ENCODE assay signal across 8 mouse cellular contexts in genomic region chr2:157075685-157076084, GRCm38 (mm10). TPM values are rescaled to one million over a fixed set of nuclear protein-coding genes. Genes with fewer than 3 reads are reported as not detected.
DNase-seq lines count a peak whose midpoint lies in the region; ATAC-seq lines count a peak whose summit lies in the region.

No protein-coding gene starts in this region.

- WGBS in heart, embryonic 15.5 days = 16% methylated on average over 3 of the region's 3 CpGs
- WGBS in neural tube, embryonic 15.5 days = 36% methylated on average over 3 of the region's 3 CpGs

- peaks cover 73% of the 10 kb centered on the region for H3K4me1 ChIP-seq in heart, embryonic 15.5 days (replicated peaks)
- peaks cover 80% of the 10 kb centered on the region for H3K4me1 ChIP-seq in neural tube, embryonic 15.5 days

- peak overlapping the region; percentile 90 for H3K4me3 ChIP-seq in heart, embryonic 15.5 days
- peak overlapping the region; percentile 84 for H3K4me3 ChIP-seq in neural tube, embryonic 15.5 days (replicated peaks)

- ATAC-seq in heart, embryonic 15.5 days (replicated peaks; ENCODE audit: insufficient number of reproducible peaks, insufficient read depth, low FRiP score, low read depth) = no peak
- ATAC-seq in neural tube, embryonic 15.5 days (ENCODE audit: low FRiP score) = no peak

- peak; percentile 64 for DNase-seq in adrenal gland, postnatal 10 days
- DNase-seq in adrenal gland, adult 2 months = no peak
- DNase-seq in cerebellum, adult 9-11 months = peak; percentile 90
- peak; percentile 71 to 82 for DNase-seq in kidney, postnatal 25 days
- no peak for DNase-seq in retina, postnatal 1 day
- DNase-seq in testis, postnatal 14 days (ENCODE audit: low spot score) = no peak

- no peaks in the 10 kb centered on the region for H3K36me3 ChIP-seq in heart, embryonic 15.5 days
- peaks cover 11% of the 10 kb centered on the region for H3K36me3 ChIP-seq in neural tube, embryonic 15.5 days

- H3K4me2 ChIP-seq in heart, embryonic 15.5 days = peak overlapping the region; percentile 81
- H3K4me2 ChIP-seq in neural tube, embryonic 15.5 days = peak overlapping the region; percentile 98

- no peaks in the 10 kb centered on the region for H3K27me3 ChIP-seq in heart, embryonic 15.5 days
- H3K27me3 ChIP-seq in neural tube, embryonic 15.5 days (replicated peaks) = no peaks in the 10 kb centered on the region

- peak overlapping the region; percentile 70 for H3K27ac ChIP-seq in heart, embryonic 15.5 days
- H3K27ac ChIP-seq in neural tube, embryonic 15.5 days (replicated peaks) = peak overlapping the region; percentile 28; the same call in 1 of the 2 replicates

- peak overlapping the region; percentile 11; the same call in 1 of the 2 replicates for H3K9ac ChIP-seq in heart, embryonic 15.5 days
- peak overlapping the region; percentile 36 for H3K9ac ChIP-seq in neural tube, embryonic 15.5 days (replicated peaks)

- no peaks in the 10 kb centered on the region for H3K9me3 ChIP-seq in heart, embryonic 15.5 days (replicated peaks)
- H3K9me3 ChIP-seq in neural tube, embryonic 15.5 days (replicated peaks) = no peaks in the 10 kb centered on the region

RNA-seq across cellular contexts. Expression of gene Soga1, which starts 3.4 kb away (rescaled TPM):
- total RNA-seq in adrenal gland, postnatal 10 days (2021) = 10 to 100 TPM; 30.3 to 35.9 TPM
- 10 to 100 TPM; 30.9 to 36.6 TPM for total RNA-seq in adrenal gland, adult 2 months (2021)
- 31.1 and 33.1 TPM in 2 replicates for polyA plus RNA-seq in adrenal gland, adult 2 months (2012; rRNA removed)
- 1.7 and 2.7 TPM in 2 replicates for polyA plus RNA-seq in heart, embryonic 15.5 days (2015; fragmentation: Nextera tagmentation; extraction: Ambion mirVana)
- 3.3 and 4.9 TPM in 2 replicates for polyA plus RNA-seq in neural tube, embryonic 15.5 days (2015; fragmentation: Nextera tagmentation; extraction: Ambion mirVana)

RNA-seq across cellular contexts. Expression of gene Tldc2, which starts 11.2 kb away (rescaled TPM):
- total RNA-seq in adrenal gland, postnatal 10 days (2021) = not detected
- total RNA-seq in adrenal gland, adult 2 months (2021) = not detected
- 0.19 TPM in 1 of 2 replicates, not detected in the other for polyA plus RNA-seq in adrenal gland, adult 2 months (2012; rRNA removed)
- not detected in 2 replicates for polyA plus RNA-seq in heart, embryonic 15.5 days (2015; fragmentation: Nextera tagmentation; extraction: Ambion mirVana)
- polyA plus RNA-seq in neural tube, embryonic 15.5 days (2015; fragmentation: Nextera tagmentation; extraction: Ambion mirVana) = 0.43 TPM in 1 of 2 replicates, not detected in the other

RNA-seq across cellular contexts. Expression of gene Samhd1, which starts 59.4 kb away (rescaled TPM):
- total RNA-seq in adrenal gland, postnatal 10 days (2021) = 10 to 100 TPM; 26.7 to 31.4 TPM
- total RNA-seq in adrenal gland, adult 2 months (2021) = 10 to 100 TPM; 23.0 to 26.8 TPM
- 11.7 and 13.4 TPM in 2 replicates for polyA plus RNA-seq in adrenal gland, adult 2 months (2012; rRNA removed)
- 14.2 and 16.2 TPM in 2 replicates for polyA plus RNA-seq in heart, embryonic 15.5 days (2015; fragmentation: Nextera tagmentation; extraction: Ambion mirVana)
- polyA plus RNA-seq in neural tube, embryonic 15.5 days (2015; fragmentation: Nextera tagmentation; extraction: Ambion mirVana) = 11.9 and 14.6 TPM in 2 replicates

Comparison
In these comparisons a context has a peak if more than half of its experiments do, and no peak if none do; other contexts are left out.
1. DNase-seq: peak in adrenal gland, postnatal 10 days (single experiment), cerebellum, adult 9-11 months (single experiment) and kidney, postnatal 25 days (2 of 2); none in adrenal gland, adult 2 months (single experiment), retina, postnatal 1 day (single experiment) and testis, postnatal 14 days (single experiment).